Mouse (Mus musculus): Measurements from ENCODE around the gene Lpcat1. TPM values are rescaled to one million over a fixed set of nuclear protein-coding genes. Genes with fewer than 3 reads are reported as not detected.
A peak's percentile ranks its signal among the peaks of the same experiment; 100 is the strongest.

Lpcat1 gene
- polyA plus RNA-seq, 2 experiments: 61.0 to 63.7 TPM

DNA sequence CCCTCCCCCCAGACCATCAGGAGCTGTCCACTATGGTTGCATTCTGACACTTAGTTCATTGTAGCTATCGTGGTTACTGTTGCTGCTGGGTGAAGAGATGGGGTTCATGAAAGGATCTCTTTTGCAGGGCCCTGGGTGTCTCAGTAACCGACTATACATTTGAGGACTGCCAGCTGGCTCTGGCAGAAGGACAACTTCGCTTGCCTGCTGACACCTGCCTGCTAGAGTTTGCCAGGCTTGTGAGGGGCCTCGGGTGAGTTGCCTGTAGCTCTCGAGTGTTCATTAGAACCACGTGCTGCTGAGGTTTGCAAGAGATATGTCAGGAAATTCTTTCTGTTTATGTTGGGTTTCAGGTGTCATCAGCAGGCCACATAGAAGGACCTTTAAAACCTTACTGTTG is 42.9 kb downstream of the Lpcat1 start:
- DNase-seq (ENCODE audit: low read depth in 3 of 3, low spot score in 3 of 3) (no peak), ATAC-seq (ENCODE audit: insufficient read depth) (no peak)
- no peaks in the 10 kb centered on the region for H3K27me3 ChIP-seq (ENCODE audit: control insufficient read depth, insufficient read depth, low read length)
- no peak for TF ChIP-seq CTCF (IDR thresholded peaks at IDR 0.05; ENCODE audit: low read depth)
- TF ChIP-seq EP300 (IDR thresholded peaks at IDR 0.05; ENCODE audit: low read depth): no peak
- no peak overlapping the region for H3K27ac ChIP-seq
- H3K9me3 ChIP-seq (ENCODE audit: control insufficient read depth, low read length): no peaks in the 10 kb centered on the region
- H3K4me3 ChIP-seq (ENCODE audit: insufficient read depth in 1 of 2, low read depth in 2 of 2, low read length in 2 of 2): no peak overlapping the region
- peaks cover 100% of the 10 kb centered on the region for H3K36me3 ChIP-seq (replicated peaks; ENCODE audit: control insufficient read depth, insufficient read depth, low read depth)
- no peaks in the 10 kb centered on the region for H3K4me1 ChIP-seq (replicated peaks; ENCODE audit: control insufficient read depth in 2 of 2, insufficient read depth in 2 of 2, low read length in 1 of 2)
- 82% methylated on average over 6 of the region's 6 CpGs for WGBS (ENCODE audit: insufficient replicate concordance)
- H3K9ac ChIP-seq (replicated peaks): no peak overlapping the region
- no peak overlapping the region for H3K4me2 ChIP-seq (ENCODE audit: low read depth)

GRCm38 (mm10) chr13:73512776-73513673 is 46.0 kb downstream of the Lpcat1 start:
- peak; percentile 29 for ATAC-seq (ENCODE audit: insufficient read depth)
- 59% methylated on average over 13 of the region's 13 CpGs for WGBS (ENCODE audit: insufficient replicate concordance)
- H3K9me3 ChIP-seq (ENCODE audit: control insufficient read depth, low read length): no peaks in the 10 kb centered on the region
- H3K4me1 ChIP-seq (replicated peaks; ENCODE audit: control insufficient read depth in 2 of 2, insufficient read depth in 2 of 2, low read length in 1 of 2): no peaks in the 10 kb centered on the region
- H3K4me3 ChIP-seq (ENCODE audit: insufficient read depth in 1 of 2, low read depth in 2 of 2, low read length in 2 of 2): no peak overlapping the region
- no peak overlapping the region for H3K27ac ChIP-seq
- no peaks in the 10 kb centered on the region for H3K27me3 ChIP-seq (ENCODE audit: control insufficient read depth, insufficient read depth, low read length)
- peaks cover 88% of the 10 kb centered on the region for H3K36me3 ChIP-seq (replicated peaks; ENCODE audit: control insufficient read depth, insufficient read depth, low read depth)
- DNase-seq (ENCODE audit: low read depth in 3 of 3, low spot score in 3 of 3): peak in 2 of 3 experiments; percentile 54 to 61
- TF ChIP-seq CTCF (IDR thresholded peaks at IDR 0.05; ENCODE audit: low read depth) (peak; percentile 94), EP300 (IDR thresholded peaks at IDR 0.05; ENCODE audit: low read depth) (no peak)
- no peak overlapping the region for H3K4me2 ChIP-seq (ENCODE audit: low read depth)
- no peak overlapping the region; the same call in 1 of the 2 replicates for H3K9ac ChIP-seq (replicated peaks)

DNA sequence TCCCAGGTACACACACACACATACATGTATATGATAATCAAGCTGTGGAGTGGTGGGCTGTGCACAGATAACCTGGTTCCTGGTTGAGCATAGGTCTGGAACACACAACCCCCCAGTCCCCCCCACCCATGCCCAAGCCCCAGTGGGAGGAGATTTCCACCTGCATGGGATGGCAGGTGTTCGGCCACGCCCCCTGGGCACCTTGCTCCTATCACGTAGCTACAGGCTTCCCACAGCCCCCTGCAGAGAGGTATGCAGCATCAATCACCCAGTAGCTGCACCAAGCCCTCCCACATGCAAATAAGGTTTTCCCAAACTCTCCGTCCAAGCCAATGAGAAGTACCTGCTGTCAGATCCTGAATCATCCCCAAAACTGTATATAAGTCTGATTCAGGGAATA is 49.9 kb downstream of the Lpcat1 start:
- DNase-seq (ENCODE audit: low read depth in 3 of 3, low spot score in 3 of 3) (no peak), ATAC-seq (ENCODE audit: insufficient read depth) (no peak; the same call in 1 of the 2 replicates)
- TF ChIP-seq EP300 (IDR thresholded peaks at IDR 0.05; ENCODE audit: low read depth): no peak
- H3K27ac ChIP-seq: no peak overlapping the region
- no peaks in the 10 kb centered on the region for H3K9me3 ChIP-seq (ENCODE audit: control insufficient read depth, low read length)
- no peak overlapping the region for H3K4me3 ChIP-seq (ENCODE audit: insufficient read depth in 1 of 2, low read depth in 2 of 2, low read length in 2 of 2)
- H3K4me2 ChIP-seq (ENCODE audit: low read depth): no peak overlapping the region
- H3K4me1 ChIP-seq (replicated peaks; ENCODE audit: control insufficient read depth in 2 of 2, insufficient read depth in 2 of 2, low read length in 1 of 2): no peaks in the 10 kb centered on the region
- no peaks in the 10 kb centered on the region for H3K27me3 ChIP-seq (ENCODE audit: control insufficient read depth, insufficient read depth, low read length)
- no peak overlapping the region for H3K9ac ChIP-seq (replicated peaks)
- peaks cover 50% of the 10 kb centered on the region for H3K36me3 ChIP-seq (replicated peaks; ENCODE audit: control insufficient read depth, insufficient read depth, low read depth)
- 76% methylated on average over 4 of the region's 4 CpGs for WGBS (ENCODE audit: insufficient replicate concordance)

DNA sequence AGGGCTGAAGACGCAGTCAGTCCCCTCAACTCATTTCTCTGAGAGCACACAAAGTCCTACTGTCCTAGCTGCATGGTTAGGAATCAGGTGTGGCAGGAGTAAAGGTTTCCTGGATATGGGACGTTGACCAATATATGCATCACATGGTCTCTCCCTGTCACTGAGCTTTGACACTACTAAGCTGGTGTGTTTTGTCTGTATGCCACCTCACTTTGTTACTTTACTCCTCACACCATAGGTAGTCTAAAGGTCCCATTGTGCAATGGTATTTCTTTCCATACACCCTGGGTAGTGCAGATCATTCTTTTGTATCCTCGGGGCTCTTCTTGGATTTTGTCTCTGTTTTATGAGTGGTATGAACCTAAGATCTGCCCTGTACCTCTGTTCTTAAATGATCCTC is 66.7 kb downstream of the Lpcat1 start:
- ATAC-seq (ENCODE audit: insufficient read depth) (no peak), DNase-seq (ENCODE audit: low read depth in 3 of 3, low spot score in 3 of 3) (no peak)
- peaks cover 12% of the 10 kb centered on the region for H3K27me3 ChIP-seq (ENCODE audit: control insufficient read depth, insufficient read depth, low read length)
- H3K4me2 ChIP-seq (ENCODE audit: low read depth): no peak overlapping the region
- no peaks in the 10 kb centered on the region for H3K36me3 ChIP-seq (replicated peaks; ENCODE audit: control insufficient read depth, insufficient read depth, low read depth)
- H3K27ac ChIP-seq: no peak overlapping the region
- H3K9me3 ChIP-seq (ENCODE audit: control insufficient read depth, low read length): no peaks in the 10 kb centered on the region
- no peak overlapping the region for H3K4me3 ChIP-seq (ENCODE audit: insufficient read depth in 1 of 2, low read depth in 2 of 2, low read length in 2 of 2)
- TF ChIP-seq EP300 (IDR thresholded peaks at IDR 0.05; ENCODE audit: low read depth) (no peak), CTCF (IDR thresholded peaks at IDR 0.05; ENCODE audit: low read depth) (no peak)
- WGBS (ENCODE audit: insufficient replicate concordance): 69% methylated on average over 3 of the region's 3 CpGs
- no peak overlapping the region for H3K9ac ChIP-seq (replicated peaks)
- peaks cover 13 to 20% of the 10 kb centered on the region in 2 experiments; a peak in 3 of 4 replicates for H3K4me1 ChIP-seq (replicated peaks; ENCODE audit: control insufficient read depth in 2 of 2, insufficient read depth in 2 of 2, low read length in 1 of 2)

- H3K36me3 ChIP-seq (replicated peaks; ENCODE audit: control insufficient read depth, insufficient read depth, low read depth): no peaks in the 10 kb centered on the region
- H3K9ac ChIP-seq (replicated peaks): no peak overlapping the region; the same call in 1 of the 2 replicates
- peaks cover 12% of the 10 kb centered on the region for H3K27me3 ChIP-seq (ENCODE audit: control insufficient read depth, insufficient read depth, low read length)
- DNase-seq (ENCODE audit: low read depth in 3 of 3, low spot score in 3 of 3) (peak; percentile 23 to 29 (median 27)), ATAC-seq (ENCODE audit: insufficient read depth) (peak; percentile 15; the same call in 1 of the 2 replicates)
- H3K27ac ChIP-seq: no peak overlapping the region
- H3K4me3 ChIP-seq (ENCODE audit: insufficient read depth in 1 of 2, low read depth in 2 of 2, low read length in 2 of 2): peak overlapping the region; percentile 2 to 49; a peak in 3 of 4 replicates
- TF ChIP-seq CTCF (IDR thresholded peaks at IDR 0.05; ENCODE audit: low read depth) (no peak), EP300 (IDR thresholded peaks at IDR 0.05; ENCODE audit: low read depth) (peak; percentile 45)
- H3K9me3 ChIP-seq (ENCODE audit: control insufficient read depth, low read length): no peaks in the 10 kb centered on the region
- 17% methylated on average over 3 of the region's 3 CpGs for WGBS (ENCODE audit: insufficient replicate concordance)
- H3K4me1 ChIP-seq (replicated peaks; ENCODE audit: control insufficient read depth in 2 of 2, insufficient read depth in 2 of 2, low read length in 1 of 2): peaks cover 13 to 20% of the 10 kb centered on the region in 2 experiments; a peak in 3 of 4 replicates
- H3K4me2 ChIP-seq (ENCODE audit: low read depth): peak overlapping the region; percentile 71
These were observed 68.3 kb downstream of the Lpcat1 start for GRCm38 (mm10) chr13:73535287-73535686.
